Mouse (Mus musculus) liver, embryonic 16.5 days (tissue): ENCODE measurements around the gene Myom3. TPM values are rescaled to one million over a fixed set of nuclear protein-coding genes. Genes with fewer than 3 reads are reported as not detected.

Experiments
- ATAC-seq: fragments of 200-750 bp; cut with Nextera tagmentation; 2 replicates; pipeline ENCODE4 v1.8.0; 2017; ENCODE audit warnings: low read depth, mild to moderate bottlenecking, moderate number of reproducible peaks, moderate library complexity
- H3K27ac ChIP-seq: fragments of 300-500 bp; sonication (generic); 2 replicates; pipeline ENCODE4 v1.5.1; 2014; ENCODE audit warnings: mild to moderate bottlenecking, low read length
- H3K27me3 ChIP-seq: fragments of 300-500 bp; sonication (generic); 2 replicates; pipeline ENCODE4 v1.6.1; 2014; ENCODE audit warnings: low read depth, low read length, mixed read lengths; ENCODE audit not compliant: control insufficient read depth, insufficient read depth
- H3K36me3 ChIP-seq: fragments of 300-500 bp; sonication (generic); 2 replicates; pipeline ENCODE4 v1.6.1; 2014; ENCODE audit warnings: mild to moderate bottlenecking; ENCODE audit not compliant: control insufficient read depth, insufficient read depth
- H3K4me1 ChIP-seq: fragments of 300-500 bp; sonication (generic); 2 replicates; pipeline ENCODE4 v1.6.1; 2014; ENCODE audit warnings: low read depth, low read length, mixed read lengths; ENCODE audit not compliant: control insufficient read depth
- H3K4me2 ChIP-seq: fragments of 300-500 bp; sonication (generic); 2 replicates; pipeline ENCODE4 v1.6.1; 2014; ENCODE audit warnings: low read depth, low read length, mixed read lengths
- H3K4me3 ChIP-seq: fragments of 300-500 bp; sonication (generic); 2 replicates; pipeline ENCODE4 v1.5.1; 2014; ENCODE audit warnings: low read depth, mild to moderate bottlenecking, low read length
- H3K9ac ChIP-seq: fragments of 300-500 bp; sonication (generic); 2 replicates; pipeline ENCODE4 v1.6.1; 2014; ENCODE audit warnings: low read depth, low read length
- H3K9me3 ChIP-seq: fragments of 300-500 bp; sonication (generic); replicated peaks from 2 replicates; pipeline ENCODE4 v1.6.1; 2016; ENCODE audit warnings: low read length; ENCODE audit not compliant: control insufficient read depth
- WGBS: fragments of 180-500 bp; shearing (Covaris S2); extraction: QIAGEN DNeasy Blood & Tissue Kit; methylation state at CpG from one replicate; pipeline ENCODE4 v1.1.7; 2014; ENCODE audit not compliant: insufficient replicate concordance; 5-methylcytosine and 5-hydroxymethylcytosine counted together
- polyA plus RNA-seq: library from polyadenylated mRNA; unstranded; fragments of >200 nt; fragmentation: Nextera tagmentation; extraction: Ambion mirVana; gene quantifications from 2 replicates; pipeline ENCODE4 v1.2.1, GENCODE M21; 2015

Gene Myom3
- polyA plus RNA-seq, 1 experiment from 2014 or later, result 0.72 TPM

- no peaks in the 10 kb centered on the region for H3K36me3 ChIP-seq
- H3K4me1 ChIP-seq, result no peaks in the 10 kb centered on the region
- H3K9ac ChIP-seq, result no peak overlapping the region
- WGBS, result 67% methylated on average over 5 of the region's 5 CpGs
- ATAC-seq, result no peak
- H3K9me3 ChIP-seq, result no peaks in the 10 kb centered on the region
- H3K4me2 ChIP-seq, result no peak overlapping the region
- no peaks in the 10 kb centered on the region for H3K27me3 ChIP-seq
- no peak overlapping the region for H3K27ac ChIP-seq
- H3K4me3 ChIP-seq, result no peak overlapping the region
Measured at GRCm38 (mm10) chr4:135781304-135781703, 21.8 kb downstream of the Myom3 start.

GRCm38 (mm10) chr4:135786581-135786980 lies 27.1 kb downstream of the Myom3 start:
- Histone ChIP-seq H3K27ac (no peak overlapping the region), H3K9ac (no peak overlapping the region), H3K4me3 (no peak overlapping the region), H3K36me3 (no peaks in the 10 kb centered on the region), H3K27me3 (no peaks in the 10 kb centered on the region), H3K4me2 (no peak overlapping the region), H3K4me1 (no peaks in the 10 kb centered on the region), H3K9me3 (no peaks in the 10 kb centered on the region)
- no peak for ATAC-seq
- 67% methylated on average over 5 of the region's 5 CpGs for WGBS

GRCm38 (mm10) chr4:135787271-135787670 lies 27.8 kb downstream of the Myom3 start:
- no peak for ATAC-seq
- no peaks in the 10 kb centered on the region for H3K4me1 ChIP-seq
- H3K27me3 ChIP-seq, result no peaks in the 10 kb centered on the region
- H3K36me3 ChIP-seq, result no peaks in the 10 kb centered on the region
- no peak overlapping the region for H3K27ac ChIP-seq
- H3K9ac ChIP-seq, result no peak overlapping the region
- H3K4me2 ChIP-seq, result no peak overlapping the region
- no peaks in the 10 kb centered on the region for H3K9me3 ChIP-seq
- WGBS, result 60% methylated on average over 6 of the region's 6 CpGs
- H3K4me3 ChIP-seq, result no peak overlapping the region

- Histone ChIP-seq H3K4me1 (no peaks in the 10 kb centered on the region), H3K4me2 (no peak overlapping the region), H3K9me3 (no peaks in the 10 kb centered on the region), H3K27ac (no peak overlapping the region), H3K4me3 (no peak overlapping the region), H3K27me3 (no peaks in the 10 kb centered on the region), H3K36me3 (no peaks in the 10 kb centered on the region), H3K9ac (no peak overlapping the region)
- 45% methylated on average over 2 of the region's 2 CpGs for whole genome bisulfite sequencing
- ATAC-seq, result no peak
Measured at GRCm38 (mm10) chr4:135789135-135789534, 29.6 kb downstream of the Myom3 start.

DNA sequence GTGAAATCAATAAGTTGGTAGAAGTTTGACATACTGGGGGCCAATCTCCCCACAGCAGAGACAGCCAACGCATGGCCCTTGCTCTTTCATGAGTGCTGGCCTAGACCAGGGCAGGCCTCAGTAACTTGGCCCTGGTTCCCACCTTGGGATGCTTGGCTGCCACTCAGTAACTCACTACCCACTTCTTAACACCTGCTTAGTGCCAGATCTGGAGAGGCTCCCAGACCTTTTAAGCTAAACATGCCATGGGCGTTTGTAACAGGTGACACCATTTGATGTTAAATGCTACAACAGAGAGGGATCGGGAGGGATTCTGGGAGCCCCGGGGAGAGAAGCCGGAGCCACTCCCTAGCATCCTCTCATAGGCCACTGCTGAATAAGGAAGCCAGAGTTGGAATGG lies 33.3 kb downstream of the Myom3 start:
- H3K27ac ChIP-seq, result no peak overlapping the region

GRCm38 (mm10) chr4:135797931-135798330 lies 38.4 kb downstream of the Myom3 start:
- Histone ChIP-seq H3K9ac (no peak overlapping the region), H3K27me3 (no peaks in the 10 kb centered on the region), H3K9me3 (no peaks in the 10 kb centered on the region), H3K4me2 (no peak overlapping the region), H3K36me3 (no peaks in the 10 kb centered on the region), H3K4me1 (peaks cover 8% of the 10 kb centered on the region), H3K27ac (no peak overlapping the region), H3K4me3 (no peak overlapping the region)
- WGBS, result 26% methylated on average over 11 of the region's 11 CpGs
- ATAC-seq, result no peak

More for the DNA sequence above, 33.3 kb downstream of the Myom3 start:
- 77% methylated on average over 5 of the region's 5 CpGs for WGBS
- Histone ChIP-seq H3K4me2 (no peak overlapping the region), H3K9me3 (no peaks in the 10 kb centered on the region), H3K9ac (no peak overlapping the region), H3K4me3 (no peak overlapping the region), H3K27me3 (no peaks in the 10 kb centered on the region), H3K4me1 (peaks cover 6% of the 10 kb centered on the region), H3K36me3 (no peaks in the 10 kb centered on the region)
- ATAC-seq, result no peak

DNA sequence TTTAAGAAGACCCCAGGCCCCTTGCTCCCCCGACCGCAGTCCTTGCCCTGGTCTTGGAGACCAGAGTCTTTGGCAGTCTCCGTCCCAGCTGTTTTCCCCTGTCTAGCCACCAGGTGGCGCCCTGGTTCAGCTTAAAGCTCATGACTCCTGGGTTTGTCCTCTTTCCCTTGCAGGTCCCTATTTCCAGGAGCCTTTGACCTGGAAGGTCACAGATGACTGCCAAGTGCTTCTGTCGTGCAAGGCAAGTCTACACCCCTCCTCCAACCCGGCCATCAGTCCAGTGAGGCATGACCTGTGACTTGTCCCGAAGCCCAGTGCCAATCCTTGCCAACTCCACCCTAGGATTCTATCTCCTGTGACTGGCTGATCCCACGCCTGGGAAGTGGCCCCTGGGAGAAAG lies 42.0 kb downstream of the Myom3 start:
- Histone ChIP-seq H3K9ac (no peak overlapping the region), H3K4me2 (no peak overlapping the region), H3K27me3 (no peaks in the 10 kb centered on the region), H3K4me3 (no peak overlapping the region), H3K4me1 (peaks cover 3% of the 10 kb centered on the region), H3K36me3 (no peaks in the 10 kb centered on the region), H3K27ac (no peak overlapping the region), H3K9me3 (0 out of 2 replicates have a peak, but pooled peaks cover 2% of the 10 kb centered on the region)
- ATAC-seq, result peak; percentile 30
- WGBS, result 18% methylated on average over 8 of the region's 8 CpGs

DNA sequence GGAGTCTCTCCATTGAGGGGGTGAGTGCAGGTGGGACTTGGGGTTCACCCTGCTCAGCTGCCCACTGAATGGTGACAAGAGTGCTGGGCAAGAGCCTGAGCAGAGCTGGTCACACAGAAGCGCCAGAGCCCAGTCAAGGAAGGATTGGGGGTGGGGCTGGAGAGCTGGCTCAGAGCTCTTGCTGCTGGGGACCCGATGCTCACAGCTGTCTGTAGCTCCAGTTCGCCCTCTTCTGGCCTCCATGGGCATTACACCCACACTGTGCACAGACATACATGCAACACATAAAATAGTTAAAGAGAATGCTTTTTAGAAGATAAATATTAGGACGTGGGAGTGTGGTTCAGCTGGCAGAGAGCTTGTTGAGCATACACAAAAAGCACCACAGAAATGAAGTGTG lies 43.8 kb downstream of the Myom3 start:
- Histone ChIP-seq H3K27ac (no peak overlapping the region), H3K9ac (no peak overlapping the region), H3K4me1 (peaks cover 2% of the 10 kb centered on the region), H3K36me3 (no peaks in the 10 kb centered on the region), H3K4me2 (no peak overlapping the region), H3K9me3 (0 out of 2 replicates have a peak, but pooled peaks cover 2% of the 10 kb centered on the region), H3K4me3 (no peak overlapping the region), H3K27me3 (no peaks in the 10 kb centered on the region)
- ATAC-seq, result no peak
- 47% methylated on average over 4 of the region's 4 CpGs for whole genome bisulfite sequencing

DNA sequence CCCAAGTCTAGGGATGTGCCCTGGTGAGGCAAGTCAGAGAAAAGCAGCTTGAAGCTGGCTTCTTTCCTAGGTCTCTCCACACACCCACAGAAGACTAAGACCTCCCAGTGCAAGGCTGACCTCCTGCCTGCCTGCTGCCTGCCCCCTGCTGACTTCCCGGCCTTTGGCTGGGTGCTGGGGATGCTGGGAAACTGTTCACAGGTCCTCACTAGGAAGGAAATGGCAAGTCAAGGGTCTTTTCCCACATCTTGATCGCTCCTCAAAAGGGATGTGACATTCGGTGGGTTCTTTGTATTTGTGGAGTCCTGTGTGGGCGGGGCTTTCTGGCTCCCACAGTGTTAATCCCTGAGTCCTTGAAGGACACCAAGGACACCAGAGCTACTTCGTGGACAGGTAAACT lies 44.7 kb downstream of the Myom3 start:
- H3K27me3 ChIP-seq, result no peaks in the 10 kb centered on the region
- no peak overlapping the region for H3K4me2 ChIP-seq
- ATAC-seq, result no peak
- H3K9ac ChIP-seq, result no peak overlapping the region
- 72% methylated on average over 5 of the region's 5 CpGs for WGBS
- H3K36me3 ChIP-seq, result no peaks in the 10 kb centered on the region
- H3K4me1 ChIP-seq, result peaks cover 2% of the 10 kb centered on the region
- 0 out of 2 replicates have a peak, but pooled peaks cover 2% of the 10 kb centered on the region for H3K9me3 ChIP-seq
- no peak overlapping the region for H3K4me3 ChIP-seq
- H3K27ac ChIP-seq, result no peak overlapping the region
